Mouse (Mus musculus) CH12F3 (cell line): ENCODE data around the gene Sox18.

Experiments used
- in situ Hi-C: fragments of 300-500 bp; cut with MboI; formaldehyde crosslinking; loops from 2 replicates; pipeline ENCODE4 v1.14.3; 2020; ENCODE audit warnings: low sequenced_read_pairs

Sox18 gene

GRCm38 (mm10) chr2:181671326-181671725 lies at the start of gene Sox18:
Gene Sox18 (minus strand): TSS chr2:181671640.
- in situ Hi-C loops, result no loop called here

DNA sequence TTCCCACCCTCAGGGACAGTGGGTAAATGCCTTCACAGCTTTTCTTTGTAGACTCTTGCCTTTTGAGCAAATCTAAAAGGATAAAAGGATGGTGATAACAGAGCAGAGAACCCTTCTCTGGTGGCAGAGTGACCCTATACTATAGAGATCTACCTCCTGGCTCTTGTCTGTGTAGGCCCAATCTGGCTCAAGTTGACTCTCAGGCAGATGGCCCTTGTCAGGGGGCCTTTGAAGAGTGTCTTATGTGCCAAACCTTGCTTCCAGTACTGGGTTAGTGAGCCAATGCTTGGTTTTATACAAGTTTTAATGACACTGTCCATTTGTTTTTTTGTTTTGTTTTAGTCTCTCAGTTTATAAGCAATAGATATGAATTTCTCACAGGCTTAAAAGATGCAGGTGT lies 49.8 kb upstream of the Sox18 start:
- in situ Hi-C loops, result no loop called here

DNA sequence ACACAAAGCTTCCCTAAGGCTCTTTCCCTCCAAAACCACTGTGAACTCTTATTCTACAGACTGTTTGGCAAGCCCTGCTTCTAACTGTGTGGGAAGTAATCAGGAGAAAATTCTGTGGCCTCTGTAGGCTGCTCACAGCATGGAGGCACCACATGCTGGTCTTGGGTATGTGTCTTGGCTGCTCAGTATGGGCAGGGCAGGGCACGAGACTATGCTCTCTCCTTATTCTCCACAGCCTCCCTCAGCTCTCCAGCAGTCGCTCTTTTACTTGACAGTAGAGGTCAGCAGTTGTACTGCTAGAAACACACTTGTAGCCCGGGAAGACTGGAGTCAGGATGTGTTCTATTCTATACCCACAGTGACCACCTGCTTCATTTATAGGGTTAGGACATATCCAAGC lies 48.6 kb upstream of the Sox18 start:
- in situ Hi-C loops, result no loop called here

DNA sequence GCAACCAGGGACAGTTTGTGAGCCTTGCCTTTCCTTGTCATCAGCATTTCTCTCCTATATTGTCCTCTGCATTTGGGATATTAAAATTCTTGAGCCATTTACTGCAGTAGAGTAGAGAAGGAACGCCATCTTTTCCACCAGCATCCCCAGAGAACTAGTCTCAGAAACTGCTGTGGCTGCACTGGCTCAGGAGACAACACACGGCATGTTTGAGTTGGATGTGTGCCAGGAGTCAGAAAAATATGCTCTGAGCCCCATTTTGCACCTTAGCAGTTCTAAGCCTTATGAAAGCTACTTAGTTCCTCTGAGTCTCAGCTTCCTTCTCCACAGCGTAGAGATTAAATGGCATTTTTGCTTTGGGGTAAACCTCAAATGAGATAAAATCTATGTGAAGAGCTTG lies 45.6 kb upstream of the Sox18 start:
- in situ Hi-C loops, result no loop called here

- in situ Hi-C loops, result no loop called here
These were observed 43.9 kb upstream of the Sox18 start for GRCm38 (mm10) chr2:181715382-181715781.

GRCm38 (mm10) chr2:181714903-181715326 lies 43.5 kb upstream of the Sox18 start, which contains the start of gene Oprl1:
Gene Oprl1 (plus strand): TSS chr2:181715016.
- in situ Hi-C loops, result no loop called here

DNA sequence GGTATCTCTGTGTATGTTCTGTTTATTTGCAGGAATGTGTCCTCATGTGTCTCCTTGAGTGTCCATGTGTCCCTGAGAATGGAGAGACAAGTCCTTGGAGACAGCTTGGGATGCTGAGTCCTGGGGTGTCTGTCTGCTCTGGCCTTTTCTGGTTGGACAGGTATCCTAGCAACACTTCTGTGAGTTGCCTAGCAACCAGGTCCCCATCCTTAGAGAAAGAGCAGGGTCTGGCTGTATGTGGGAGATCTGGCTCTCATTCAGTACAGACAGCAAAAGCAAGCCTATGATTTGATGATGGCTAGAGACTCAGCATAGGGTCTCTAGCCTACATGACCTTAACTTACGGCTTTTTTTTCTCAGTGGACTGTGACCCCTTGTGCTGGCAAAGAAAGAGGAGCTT lies 42.3 kb upstream of the Sox18 start:
- in situ Hi-C loops, result no loop called here

DNA sequence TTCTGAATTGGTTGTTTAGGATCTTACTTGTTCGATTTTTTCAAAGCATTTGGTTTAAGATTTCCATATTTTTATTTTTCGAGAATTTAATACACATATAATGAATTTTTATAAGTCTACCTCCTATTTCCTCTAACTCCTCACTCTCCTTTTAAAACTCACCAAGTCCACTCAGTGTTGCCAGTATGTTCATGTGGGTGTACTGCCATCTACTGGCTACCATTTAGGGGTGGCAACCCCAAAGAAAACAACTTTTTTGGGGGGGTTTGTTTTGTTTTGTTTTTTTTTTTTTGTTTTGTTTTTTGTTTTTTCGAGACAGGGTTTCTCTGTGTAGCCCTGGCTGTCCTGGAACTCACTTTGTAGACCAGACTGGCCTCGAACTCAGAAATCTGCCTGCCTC lies 35.2 kb upstream of the Sox18 start:
- in situ Hi-C loops, result no loop called here

DNA sequence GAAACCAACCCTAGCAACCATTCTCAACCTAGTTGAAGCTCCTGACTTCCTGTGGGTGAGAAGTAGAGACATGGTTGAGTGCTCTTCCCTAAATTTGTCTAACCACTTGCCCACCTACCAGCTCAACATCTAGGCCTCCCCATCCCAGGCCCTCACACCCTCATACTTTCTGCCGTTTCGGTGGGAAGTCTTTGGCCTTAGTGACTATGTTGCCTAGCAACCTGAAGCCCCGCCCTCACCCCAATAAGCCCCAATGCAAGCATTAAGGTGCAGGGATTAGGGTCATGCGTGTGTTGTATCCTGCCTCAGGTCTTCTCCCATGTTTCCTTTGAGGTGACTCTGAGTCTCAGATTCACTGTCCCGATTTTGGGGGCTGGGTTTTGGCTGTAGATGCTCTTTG lies 26.8 kb upstream of the Sox18 start, which contains the start of gene Lkaaear1:
Gene Lkaaear1, minus strand, starts transcription at position 202 of the 400 bp plus-strand sequence.
- in situ Hi-C loops, result no loop called here

- in situ Hi-C loops, result no loop called here
These were observed 25.5 kb upstream of the Sox18 start for GRCm38 (mm10) chr2:181696801-181697420.

- in situ Hi-C loops, result no loop called here
These were observed 24.3 kb upstream of the Sox18 start for GRCm38 (mm10) chr2:181695776-181696175.

DNA sequence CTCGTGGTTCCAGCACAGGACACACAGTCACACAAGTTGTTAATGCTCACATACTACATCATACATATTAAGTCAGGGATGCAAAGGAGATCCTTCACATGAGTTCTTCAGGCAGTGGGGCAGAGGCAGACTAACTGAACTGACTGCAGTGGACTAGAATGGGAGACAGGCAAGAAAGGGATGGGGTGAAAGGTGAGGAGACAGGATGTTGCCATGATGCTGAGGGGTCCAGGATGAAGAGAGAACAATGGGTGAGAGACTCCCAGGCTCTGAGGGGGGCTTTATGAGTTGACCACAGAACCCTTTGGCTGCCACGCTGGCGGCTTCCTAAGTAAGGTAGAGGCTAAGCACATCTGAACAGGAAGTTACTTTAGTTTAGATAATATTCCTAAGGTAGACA lies 23.1 kb upstream of the Sox18 start:
- in situ Hi-C loops, result no loop called here

DNA sequence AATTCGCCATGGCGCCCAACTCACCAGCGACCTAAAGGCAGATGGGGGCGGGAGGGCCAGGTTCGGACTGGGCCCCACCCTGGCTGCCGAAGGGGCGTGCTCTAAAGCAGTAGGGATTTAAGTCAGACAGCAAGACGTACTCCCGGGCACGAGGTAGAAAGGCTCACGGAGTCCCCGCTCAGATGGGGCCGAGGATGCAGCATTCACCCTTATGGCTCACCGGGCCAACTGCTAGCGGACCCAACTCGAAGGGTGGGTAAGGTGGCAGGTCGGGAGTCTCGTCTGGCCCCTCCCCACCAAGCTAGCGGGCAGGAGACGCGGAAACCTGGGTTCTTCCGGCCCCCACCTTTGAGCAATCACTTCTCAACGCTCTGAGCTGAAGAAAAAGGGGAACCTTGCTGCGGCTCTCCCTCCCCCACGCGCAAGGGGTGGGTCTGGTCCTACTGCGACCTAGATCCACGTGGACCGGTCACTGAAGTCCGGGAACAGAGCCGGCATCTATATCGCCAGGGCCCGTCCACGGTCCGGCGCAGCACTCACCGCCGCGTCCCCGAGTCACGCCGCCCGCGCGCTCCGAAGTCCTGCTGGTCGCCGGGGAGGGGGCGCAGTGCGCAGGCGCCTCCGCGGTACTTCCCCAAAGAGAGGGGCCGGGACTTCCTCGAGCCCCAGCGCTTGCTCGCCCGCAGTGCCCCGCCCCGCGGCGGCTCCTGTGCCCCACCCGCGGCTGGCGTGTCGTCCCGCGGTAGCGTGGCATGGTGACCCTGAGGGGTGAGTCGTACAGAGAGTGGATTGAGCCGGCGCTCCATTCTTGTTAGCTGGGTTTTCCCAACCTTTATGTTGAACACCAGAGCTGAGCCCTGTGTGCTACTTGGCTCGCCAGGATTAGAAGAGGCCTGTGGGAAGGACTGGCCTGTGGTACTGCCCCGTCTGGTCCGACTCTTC lies 22.2 kb upstream of the Sox18 start, which contains the start of gene Rgs19:
Gene Rgs19, minus strand, starts transcription at position 639 of the 942 bp plus-strand sequence.
- in situ Hi-C loops, result no loop called here

DNA sequence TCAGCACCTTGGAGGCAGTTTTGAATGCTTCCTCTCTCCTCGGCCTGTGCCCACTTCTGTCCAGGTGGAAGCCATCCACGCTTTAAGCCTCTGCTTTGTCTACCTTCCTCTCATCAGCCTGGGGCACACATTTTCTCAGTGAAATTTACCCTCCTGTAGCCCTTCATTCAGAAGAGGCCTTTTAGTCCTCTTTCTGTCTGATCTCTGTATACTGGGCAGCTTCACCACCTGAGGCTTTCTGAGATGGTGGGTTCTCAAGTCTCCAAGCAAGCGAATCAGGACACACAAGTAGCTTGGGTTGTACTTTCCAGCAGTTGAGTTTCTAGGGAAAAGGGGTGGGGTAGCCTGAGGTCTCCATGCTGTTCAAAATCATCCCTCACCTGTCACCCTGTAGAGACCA lies 20.9 kb upstream of the Sox18 start:
- in situ Hi-C loops, result no loop called here

GRCm38 (mm10) chr2:181691571-181691970 lies 20.1 kb upstream of the Sox18 start:
- in situ Hi-C loops, result no loop called here

DNA sequence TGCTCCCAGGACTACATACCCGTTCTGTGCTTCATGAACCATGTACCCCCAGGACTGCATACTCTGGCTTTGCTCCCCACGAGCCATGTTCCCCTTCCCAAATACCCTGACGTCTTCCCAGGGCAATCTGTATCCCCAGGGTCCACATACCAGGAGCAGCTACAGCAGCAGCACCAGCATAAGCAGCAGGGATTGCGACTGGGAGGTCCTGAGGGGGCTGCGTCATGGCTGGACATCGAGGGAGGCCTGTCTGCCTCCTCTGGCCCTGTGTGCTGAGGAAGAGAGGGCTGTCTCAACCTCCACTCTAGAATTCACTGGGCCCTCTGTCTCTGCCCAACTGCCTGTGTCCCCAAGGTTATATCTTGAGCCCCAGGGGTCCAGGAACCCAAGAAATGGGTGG lies 19.6 kb upstream of the Sox18 start:
- in situ Hi-C loops, result no loop called here

DNA sequence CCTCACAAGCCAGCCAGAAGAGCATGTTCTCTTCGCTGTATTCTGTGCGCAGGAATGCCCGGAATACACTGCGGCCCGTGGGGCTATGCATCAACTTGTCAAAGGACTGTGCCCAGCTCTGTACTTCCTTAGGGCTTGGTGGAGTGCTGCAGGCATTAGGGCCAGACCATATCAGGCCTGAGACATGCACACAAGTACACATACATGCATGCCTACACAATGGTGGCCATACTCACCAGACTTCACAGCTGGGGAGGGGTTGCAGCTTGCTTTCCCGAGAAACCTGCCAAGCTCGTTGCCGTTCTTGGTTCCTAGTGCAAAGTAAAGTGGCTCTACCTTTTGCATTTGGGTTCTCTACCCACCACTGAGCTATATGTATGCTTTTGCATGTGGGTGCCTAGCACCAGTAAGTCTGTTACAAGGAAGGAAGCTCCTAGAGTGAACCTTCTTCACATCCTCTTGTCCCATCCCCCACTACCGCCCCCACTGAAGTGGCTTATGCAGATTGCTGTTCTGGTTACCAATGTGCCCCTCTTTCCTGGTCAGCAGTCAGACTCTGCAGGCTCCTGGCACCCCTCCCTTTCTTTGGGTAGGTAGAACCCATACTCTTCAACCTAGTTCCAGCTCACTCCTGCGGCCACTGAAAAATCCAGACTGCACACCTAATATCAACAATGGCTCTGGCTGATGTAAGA lies 18.2 kb upstream of the Sox18 start:
- in situ Hi-C loops, result no loop called here

DNA sequence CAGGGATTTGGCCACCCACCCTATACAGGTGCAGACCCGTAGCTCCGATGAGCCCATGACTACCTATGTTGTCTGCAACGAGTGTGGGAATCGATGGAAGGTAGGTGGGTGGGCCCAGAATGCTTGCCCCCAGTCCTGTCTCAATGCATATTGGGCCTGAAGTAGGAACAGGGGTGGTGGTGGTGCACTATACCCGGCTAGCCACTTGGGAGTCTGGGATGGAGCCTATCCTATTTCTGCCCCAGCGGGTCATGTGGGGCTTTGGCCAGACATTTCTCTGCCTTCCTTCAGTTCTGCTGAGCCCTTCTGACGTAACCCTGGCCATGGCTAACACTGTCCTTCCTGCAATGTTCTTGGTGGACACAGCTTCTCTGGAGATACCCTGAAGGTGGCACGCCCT lies 16.1 kb upstream of the Sox18 start:
- in situ Hi-C loops, result no loop called here

DNA sequence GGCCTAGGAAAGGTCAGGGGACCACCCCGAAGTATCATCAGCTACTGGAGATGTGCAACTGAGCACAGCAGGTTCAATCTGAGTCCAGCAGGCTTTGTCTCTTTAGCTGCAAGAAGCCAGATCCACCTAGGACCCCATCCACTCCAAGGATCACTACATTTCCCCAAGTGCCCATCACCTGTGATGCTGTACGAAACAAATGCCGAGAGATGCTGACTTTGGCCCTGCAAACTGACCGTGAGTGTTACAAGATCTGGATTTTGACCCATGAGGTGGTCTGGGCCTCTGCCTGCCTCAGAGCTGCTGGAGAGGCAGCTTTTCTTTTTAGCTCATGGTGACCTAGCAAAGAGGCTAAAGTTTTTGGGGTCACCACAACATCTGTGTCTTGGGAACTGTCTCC lies 14.2 kb upstream of the Sox18 start:
- in situ Hi-C loops, result no loop called here

- in situ Hi-C loops, result no loop called here
These were observed 13.3 kb upstream of the Sox18 start for GRCm38 (mm10) chr2:181684713-181685112.

DNA sequence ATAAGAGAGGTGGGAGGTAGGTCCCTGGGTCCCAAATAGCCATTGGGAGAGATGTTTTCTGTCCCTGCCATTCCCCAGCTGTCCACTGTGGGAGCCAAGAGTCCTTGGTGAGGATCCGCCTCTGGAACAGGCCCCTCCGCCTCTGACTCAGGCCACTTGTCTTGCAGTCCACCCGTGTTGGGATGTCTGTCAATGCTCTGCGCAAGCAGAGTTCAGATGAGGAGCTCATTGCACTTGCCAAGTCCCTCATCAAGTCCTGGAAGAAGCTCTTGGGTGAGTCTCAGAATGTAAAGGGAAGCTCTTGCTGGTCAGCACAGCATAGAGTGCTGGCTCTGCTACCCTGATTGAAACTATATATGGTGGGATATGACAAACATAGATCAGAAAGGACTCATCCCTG lies 11.9 kb upstream of the Sox18 start:
- in situ Hi-C loops, result no loop called here
